Mouse (Mus musculus) spleen, postnatal 0 days (tissue): ENCODE data around the gene Dmrtc1a. TPM values are rescaled to one million over a fixed set of nuclear protein-coding genes. Genes with fewer than 3 reads are reported as not detected.

ENCODE experiments used
- polyA plus RNA-seq: library from polyadenylated mRNA; unstranded; fragments of >200 nt; fragmentation: Nextera tagmentation; extraction: Ambion mirVana; gene quantifications from 2 replicates; pipeline ENCODE4 v1.2.1, GENCODE M21; 2015

The Dmrtc1a gene
- polyA plus RNA-seq: 0.13 and 0.33 TPM in 2 replicates

GRCm38 (mm10) chrX:102908587-102908986, at the start of gene Dmrtc1a, which contains the start of gene 1700011M02Rik:
TSS of gene Dmrtc1a (minus strand) at chrX:102908687.
TSS of gene 1700011M02Rik (plus strand) at chrX:102908905.

DNA sequence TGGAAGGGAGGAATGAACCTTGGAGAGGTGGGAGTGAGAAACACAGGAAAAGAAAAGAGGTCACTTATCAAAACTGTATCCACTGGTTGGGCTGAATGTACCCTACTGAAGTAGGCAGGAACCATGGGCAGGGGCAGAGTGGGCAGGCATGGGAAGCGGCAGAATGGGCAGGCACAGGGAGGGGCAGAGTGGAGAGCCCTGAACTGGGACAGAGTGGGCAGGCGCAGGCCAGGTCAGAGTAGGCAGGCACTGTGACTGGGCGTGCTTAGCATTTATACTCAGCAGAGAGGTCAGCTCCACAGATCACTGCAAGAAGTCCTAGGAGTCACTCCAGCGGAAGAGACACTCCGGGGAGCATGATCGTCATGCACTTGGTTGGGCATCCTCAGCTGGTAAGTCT, 19.6 kb upstream of the Dmrtc1a start, which contains the start of gene 1700018G05Rik:
Gene 1700018G05Rik, plus strand, starts transcription at position 301 of the 400 bp plus-strand sequence.

GRCm38 (mm10) chrX:102867871-102868270, 40.6 kb downstream of the Dmrtc1a start, which contains the start of gene 1700031F05Rik:
TSS of gene 1700031F05Rik (minus strand) at chrX:102867971.

GRCm38 (mm10) chrX:102854516-102854915, 54.0 kb downstream of the Dmrtc1a start, which contains the start of gene Dmrtc1c2:
TSS of gene Dmrtc1c2 (minus strand) at chrX:102854616.

Other genes with a start within 250 kb of the Dmrtc1a start
- not detected in 2 replicates for gene Gm3880, start 221.7 kb downstream of the Dmrtc1a start, polyA plus RNA-seq
- gene Gm9112, start 201.1 kb downstream of the Dmrtc1a start, polyA plus RNA-seq: not detected in 2 replicates
- gene Dmrtc1b, start 200.8 kb downstream of the Dmrtc1a start, polyA plus RNA-seq: not detected in 2 replicates
- gene Dmrtc1c1, start 105.7 kb downstream of the Dmrtc1a start, polyA plus RNA-seq: not detected in 2 replicates
- gene Dmrtc1c2, start 54.1 kb downstream of the Dmrtc1a start, polyA plus RNA-seq: not detected in 2 replicates
- not detected in 2 replicates for gene 1700031F05Rik, start 40.7 kb downstream of the Dmrtc1a start, polyA plus RNA-seq
- not detected in 2 replicates for gene 1700011M02Rik, start 218 bp upstream of the Dmrtc1a start, polyA plus RNA-seq
- not detected in 2 replicates for gene 1700018G05Rik, start 19.7 kb upstream of the Dmrtc1a start, polyA plus RNA-seq